Mouse (Mus musculus): ENCODE results near the gene Mroh3. TPM values are rescaled to one million over a fixed set of nuclear protein-coding genes. Genes with fewer than 3 reads are reported as not detected.

The Mroh3 gene
- polyA plus RNA-seq, 1 experiment from 2014 or later, result 0.41 TPM

- 95% methylated on average over 8 of the region's 8 CpGs for WGBS
- ATAC-seq (replicated peaks; ENCODE audit: low FRiP score) (no peak), DNase-seq (ENCODE audit: low spot score) (no peak)
- Histone ChIP-seq H3K4me1 (replicated peaks; ENCODE audit: control insufficient read depth, insufficient read depth, low read length) (peaks cover 22% of the 10 kb centered on the region), H3K9me3 (ENCODE audit: control insufficient read depth, low read length) (no peaks in the 10 kb centered on the region), H3K4me2 (ENCODE audit: low read depth, low read length, severe bottlenecking) (no peak overlapping the region), H3K4me3 (ENCODE audit: low read depth, low read length) (no peak overlapping the region), H3K27me3 (ENCODE audit: control insufficient read depth, insufficient read depth, low read length) (no peaks in the 10 kb centered on the region), H3K36me3 (ENCODE audit: control insufficient read depth, insufficient read depth, low read length) (peaks cover 9% of the 10 kb centered on the region), H3K9ac (ENCODE audit: low read length) (no peak overlapping the region), H3K27ac (ENCODE audit: low read depth, low read length) (no peak overlapping the region)
These were observed 13.2 kb upstream of the Mroh3 start for GRCm38 (mm10) chr1:136225846-136226245.

DNA sequence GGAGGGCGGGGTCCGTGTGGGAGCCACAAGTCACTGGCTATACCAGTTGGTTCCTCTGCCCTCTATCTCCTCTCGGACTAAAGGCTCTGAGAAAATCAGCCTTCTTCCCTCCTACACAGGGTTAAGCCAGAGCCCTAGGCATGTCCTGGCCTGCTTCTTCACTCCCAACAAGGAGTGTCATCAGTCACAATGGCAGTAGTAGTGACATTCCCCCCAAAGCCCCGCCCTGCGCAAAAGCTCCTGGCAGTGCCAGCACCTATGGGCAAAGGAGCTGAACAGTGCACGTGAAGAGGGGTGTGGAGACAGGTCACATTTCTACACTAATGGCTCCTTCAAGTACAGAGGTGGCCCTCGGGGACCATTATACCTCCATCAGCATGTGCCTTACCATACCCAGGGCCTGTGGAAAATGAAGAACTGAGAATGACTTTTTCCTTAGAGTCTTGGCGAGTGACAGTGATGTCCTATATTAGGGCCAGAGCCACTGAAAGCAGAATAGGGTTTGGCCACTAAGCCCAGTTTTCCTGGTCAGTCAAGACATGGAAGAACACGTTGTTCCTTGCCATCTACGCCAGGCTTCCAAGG lies 11.2 kb upstream of the Mroh3 start:
- no peak for ATAC-seq (replicated peaks; ENCODE audit: low FRiP score)
- WGBS, result 91% methylated on average over 10 of the region's 10 CpGs
- Histone ChIP-seq H3K9me3 (ENCODE audit: control insufficient read depth, low read length) (no peaks in the 10 kb centered on the region), H3K27me3 (ENCODE audit: control insufficient read depth, insufficient read depth, low read length) (no peaks in the 10 kb centered on the region), H3K4me1 (replicated peaks; ENCODE audit: control insufficient read depth, insufficient read depth, low read length) (peaks cover 7% of the 10 kb centered on the region), H3K27ac (ENCODE audit: low read depth, low read length) (no peak overlapping the region), H3K9ac (ENCODE audit: low read length) (no peak overlapping the region), H3K4me2 (ENCODE audit: low read depth, low read length, severe bottlenecking) (no peak overlapping the region), H3K36me3 (ENCODE audit: control insufficient read depth, insufficient read depth, low read length) (peaks cover 14% of the 10 kb centered on the region), H3K4me3 (ENCODE audit: low read depth, low read length) (no peak overlapping the region)
- DNase-seq (ENCODE audit: low spot score), result no peak

DNA sequence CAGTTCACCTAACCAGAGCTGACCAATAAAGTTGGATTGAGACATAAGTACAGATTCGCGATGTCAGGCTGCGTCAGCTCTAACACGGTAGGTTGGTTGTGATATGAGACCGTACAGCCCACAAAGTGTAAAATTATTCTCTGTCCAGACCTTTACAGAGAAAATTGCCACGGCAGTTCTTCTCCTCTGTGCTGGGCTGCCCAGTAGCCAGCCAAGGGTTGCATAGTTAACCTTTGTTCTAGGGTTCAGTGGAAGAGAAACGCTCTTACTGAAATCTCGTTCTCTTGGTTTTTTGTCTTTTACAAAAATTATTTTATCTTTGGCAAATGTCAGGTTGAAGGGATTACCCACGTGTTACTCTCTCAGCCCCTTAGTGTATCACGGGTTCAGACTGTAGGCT lies 9.8 kb upstream of the Mroh3 start:
- H3K4me1 ChIP-seq (replicated peaks; ENCODE audit: control insufficient read depth, insufficient read depth, low read length), result no peaks in the 10 kb centered on the region
- ATAC-seq (replicated peaks; ENCODE audit: low FRiP score), result no peak
- WGBS, result 93% methylated on average over 10 of the region's 10 CpGs

GRCm38 (mm10) chr1:136220037-136220871 lies 7.6 kb upstream of the Mroh3 start:
- no peaks in the 10 kb centered on the region for H3K27me3 ChIP-seq (ENCODE audit: control insufficient read depth, insufficient read depth, low read length)
- H3K4me1 ChIP-seq (replicated peaks; ENCODE audit: control insufficient read depth, insufficient read depth, low read length), result no peaks in the 10 kb centered on the region
- H3K9me3 ChIP-seq (ENCODE audit: control insufficient read depth, low read length), result no peaks in the 10 kb centered on the region
- peaks cover 20% of the 10 kb centered on the region for H3K36me3 ChIP-seq (ENCODE audit: control insufficient read depth, insufficient read depth, low read length)
- H3K4me2 ChIP-seq (ENCODE audit: low read depth, low read length, severe bottlenecking), result no peak overlapping the region
- no peak overlapping the region for H3K4me3 ChIP-seq (ENCODE audit: low read depth, low read length)
- no peak overlapping the region for H3K9ac ChIP-seq (ENCODE audit: low read length)
- ATAC-seq (replicated peaks; ENCODE audit: low FRiP score) (no peak), DNase-seq (ENCODE audit: low spot score) (no peak)
- 86% methylated on average over 10 of the region's 10 CpGs for WGBS
- H3K27ac ChIP-seq (ENCODE audit: low read depth, low read length), result no peak overlapping the region

More for the DNA sequence above, 9.8 kb upstream of the Mroh3 start:
- Histone ChIP-seq H3K36me3 (ENCODE audit: control insufficient read depth, insufficient read depth, low read length) (peaks cover 17% of the 10 kb centered on the region), H3K9ac (ENCODE audit: low read length) (no peak overlapping the region), H3K4me2 (ENCODE audit: low read depth, low read length, severe bottlenecking) (no peak overlapping the region), H3K9me3 (ENCODE audit: control insufficient read depth, low read length) (no peaks in the 10 kb centered on the region), H3K27me3 (ENCODE audit: control insufficient read depth, insufficient read depth, low read length) (no peaks in the 10 kb centered on the region), H3K4me3 (ENCODE audit: low read depth, low read length) (no peak overlapping the region), H3K27ac (ENCODE audit: low read depth, low read length) (no peak overlapping the region)
- no peak for DNase-seq (ENCODE audit: low spot score)

- H3K9me3 ChIP-seq (ENCODE audit: control insufficient read depth, low read length), result no peaks in the 10 kb centered on the region
- DNase-seq (ENCODE audit: low spot score), result no peak
- H3K27me3 ChIP-seq (ENCODE audit: control insufficient read depth, insufficient read depth, low read length), result no peaks in the 10 kb centered on the region
- no peak overlapping the region for H3K4me2 ChIP-seq (ENCODE audit: low read depth, low read length, severe bottlenecking)
- no peak overlapping the region for H3K9ac ChIP-seq (ENCODE audit: low read length)
- no peak overlapping the region for H3K27ac ChIP-seq (ENCODE audit: low read depth, low read length)
- ATAC-seq (replicated peaks; ENCODE audit: low FRiP score), result no peak
- H3K36me3 ChIP-seq (ENCODE audit: control insufficient read depth, insufficient read depth, low read length), result peaks cover 8% of the 10 kb centered on the region; the same call in 1 of the 2 replicates
- no peaks in the 10 kb centered on the region for H3K4me1 ChIP-seq (replicated peaks; ENCODE audit: control insufficient read depth, insufficient read depth, low read length)
- no peak overlapping the region for H3K4me3 ChIP-seq (ENCODE audit: low read depth, low read length)
- WGBS, result 83% methylated on average over 15 of the region's 15 CpGs
These were observed 1.7 kb upstream of the Mroh3 start for GRCm38 (mm10) chr1:136214304-136214703.

GRCm38 (mm10) chr1:136190033-136190432 lies 22.6 kb downstream of the Mroh3 start:
- no peak for DNase-seq (ENCODE audit: low spot score)
- 94% methylated on average over 5 of the region's 5 CpGs for WGBS
- no peak for ATAC-seq (replicated peaks; ENCODE audit: low FRiP score)

DNA sequence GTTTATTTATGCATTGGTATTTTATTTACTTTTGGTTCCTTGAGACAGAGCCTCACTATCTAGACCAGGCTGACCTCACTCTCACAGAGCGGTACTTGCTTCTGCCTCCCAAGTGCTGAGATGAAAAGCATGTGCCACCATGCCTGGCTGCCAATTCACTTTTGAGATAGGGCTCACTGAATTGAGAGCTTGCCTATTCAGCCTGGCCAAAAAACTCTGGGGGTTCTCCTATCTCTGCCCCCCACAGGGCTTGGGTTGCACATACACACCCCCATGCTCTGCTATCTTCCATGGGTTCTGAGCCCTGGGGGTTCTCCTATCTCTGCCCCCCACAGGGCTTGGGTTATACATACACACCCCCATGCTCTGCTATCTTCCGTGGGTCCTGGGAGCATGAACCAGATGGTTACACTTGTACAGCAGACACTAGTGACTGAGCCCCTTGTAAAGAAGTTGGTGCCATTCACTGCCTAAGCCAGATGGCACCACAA lies 33.1 kb downstream of the Mroh3 start:
- Histone ChIP-seq H3K9ac (ENCODE audit: low read length) (no peak overlapping the region), H3K4me2 (ENCODE audit: low read depth, low read length, severe bottlenecking) (no peak overlapping the region), H3K4me1 (replicated peaks; ENCODE audit: control insufficient read depth, insufficient read depth, low read length) (no peaks in the 10 kb centered on the region), H3K27me3 (ENCODE audit: control insufficient read depth, insufficient read depth, low read length) (no peaks in the 10 kb centered on the region), H3K36me3 (ENCODE audit: control insufficient read depth, insufficient read depth, low read length) (no peaks in the 10 kb centered on the region), H3K4me3 (ENCODE audit: low read depth, low read length) (no peak overlapping the region), H3K9me3 (ENCODE audit: control insufficient read depth, low read length) (no peaks in the 10 kb centered on the region), H3K27ac (ENCODE audit: low read depth, low read length) (no peak overlapping the region)
- ATAC-seq (replicated peaks; ENCODE audit: low FRiP score), result no peak
- DNase-seq (ENCODE audit: low spot score), result no peak
- WGBS, result 93% methylated on average over 2 of the region's 2 CpGs

More at GRCm38 (mm10) chr1:136190033-136190432, 22.6 kb downstream of the Mroh3 start:
- no peak overlapping the region for H3K27ac ChIP-seq (ENCODE audit: low read depth, low read length)
- H3K9ac ChIP-seq (ENCODE audit: low read length), result no peak overlapping the region
- H3K4me2 ChIP-seq (ENCODE audit: low read depth, low read length, severe bottlenecking), result no peak overlapping the region
- H3K4me3 ChIP-seq (ENCODE audit: low read depth, low read length), result no peak overlapping the region
- no peaks in the 10 kb centered on the region for H3K4me1 ChIP-seq (replicated peaks; ENCODE audit: control insufficient read depth, insufficient read depth, low read length)
- no peaks in the 10 kb centered on the region for H3K27me3 ChIP-seq (ENCODE audit: control insufficient read depth, insufficient read depth, low read length)
- H3K9me3 ChIP-seq (ENCODE audit: control insufficient read depth, low read length), result no peaks in the 10 kb centered on the region
- H3K36me3 ChIP-seq (ENCODE audit: control insufficient read depth, insufficient read depth, low read length), result no peaks in the 10 kb centered on the region

DNA sequence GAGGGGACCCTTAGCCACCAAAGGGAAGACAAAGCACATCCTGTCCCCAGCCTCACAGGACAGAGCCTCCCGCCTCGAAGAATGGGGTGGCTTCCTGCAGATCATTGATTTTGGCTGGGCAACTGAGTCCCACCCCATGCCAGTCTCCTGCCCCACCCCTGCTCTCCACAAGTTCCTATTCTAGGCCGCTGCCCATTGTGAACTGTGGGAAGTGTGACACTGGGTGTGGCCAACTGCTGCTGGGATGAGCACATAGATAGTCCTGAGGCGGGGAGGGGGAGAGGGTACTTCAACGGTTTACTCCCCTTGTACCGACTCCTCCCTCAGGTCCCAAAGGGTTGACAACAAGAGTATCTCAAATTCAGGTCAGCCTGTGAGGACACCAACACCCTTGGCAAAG lies 33.9 kb downstream of the Mroh3 start:
- no peak overlapping the region for H3K9ac ChIP-seq (ENCODE audit: low read length)
- no peak overlapping the region for H3K27ac ChIP-seq (ENCODE audit: low read depth, low read length)
- no peak overlapping the region for H3K4me2 ChIP-seq (ENCODE audit: low read depth, low read length, severe bottlenecking)
- ATAC-seq (replicated peaks; ENCODE audit: low FRiP score) (no peak), DNase-seq (ENCODE audit: low spot score) (no peak)
- no peak overlapping the region for H3K4me3 ChIP-seq (ENCODE audit: low read depth, low read length)
- H3K9me3 ChIP-seq (ENCODE audit: control insufficient read depth, low read length), result no peaks in the 10 kb centered on the region
- WGBS, result 68% methylated on average over 6 of the region's 6 CpGs
- no peaks in the 10 kb centered on the region for H3K36me3 ChIP-seq (ENCODE audit: control insufficient read depth, insufficient read depth, low read length)
- no peaks in the 10 kb centered on the region for H3K27me3 ChIP-seq (ENCODE audit: control insufficient read depth, insufficient read depth, low read length)
- peaks cover 5% of the 10 kb centered on the region; the same call in 1 of the 2 replicates for H3K4me1 ChIP-seq (replicated peaks; ENCODE audit: control insufficient read depth, insufficient read depth, low read length)
